Mouse (Mus musculus): ENCODE measurements around the gene Cacna1i.

GRCm38 (mm10) chr15:80261100-80261499 is 25.9 kb upstream of the Cacna1i start:
- TF ChIP-seq GATA1 (IDR thresholded peaks at IDR 0.05; ENCODE audit: borderline replicate concordance, low read length) (no peak), FLI1 (IDR thresholded peaks at IDR 0.05; ENCODE audit: low read length) (no peak)
